Mouse (Mus musculus) megakaryocyte, embryonic 14.5 days (primary cell): ENCODE measurements at regions not wholly inside any gene's neighbourhood (a gene's known extent, or its start where the extent isn't known, plus 50 kb on each side); places are given as distances from the start of the nearest gene placed in this dataset.

Source experiments
- FLI1 ChIP-seq: IDR thresholded peaks from 2 replicates; pipeline ENCODE4 v1.6.1; 2012; ENCODE audit warnings: low read length, inconsistent platforms, mixed read lengths
- GATA1 ChIP-seq: IDR thresholded peaks from 3 replicates; pipeline ENCODE4 v1.6.1; 2012; ENCODE audit warnings: mixed read lengths, low read length, inconsistent platforms, borderline replicate concordance

DNA sequence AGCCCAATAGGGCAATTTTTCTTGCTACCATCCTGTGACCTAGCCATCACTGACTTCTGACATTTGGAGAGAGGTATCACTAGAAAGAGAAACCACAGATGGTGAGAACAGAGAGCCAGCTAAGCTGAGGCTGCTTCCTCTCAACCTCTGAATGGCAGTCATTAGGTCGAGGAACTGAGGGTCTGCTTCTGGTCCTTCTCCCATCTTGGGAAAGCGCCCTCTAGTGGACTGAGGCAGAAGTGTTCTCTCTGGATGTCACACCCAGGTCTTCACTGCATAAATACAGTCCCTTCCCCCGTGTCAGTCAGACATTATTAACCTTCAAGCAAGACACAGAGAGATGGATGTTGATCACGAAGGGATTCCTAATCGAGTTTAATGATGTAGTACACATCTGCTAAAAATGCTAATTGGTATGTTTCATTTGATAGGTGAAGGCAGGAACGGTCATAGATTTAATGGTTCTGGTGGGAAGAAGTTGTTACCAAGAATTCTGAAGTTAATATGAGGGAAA, 326.9 kb downstream of the Mtx2 start:
- TF ChIP-seq GATA1 (no peak), FLI1 (no peak)
